Mouse (Mus musculus) MEL (cell line): ENCODE measurements around the gene Tex2. TPM values are rescaled to one million over a fixed set of nuclear protein-coding genes. Genes with fewer than 3 reads are reported as not detected.

Experiments
- DNase-seq: peaks from one replicate; pipeline ENCODE4 v3.0.0; 2011; ENCODE audit warnings: low read depth, low spot score
- H3K27ac ChIP-seq: 2 replicates; pipeline ENCODE4 v1.5.1; 2012; ENCODE audit warnings: low read depth, mild to moderate bottlenecking, control low read depth, low read length, moderate library complexity; ENCODE audit not compliant: control insufficient read depth
- H3K27me3 ChIP-seq, 2 experiments: fragments of 150-350 bp in 1 of 2; sonication (generic) in 1 of 2; 2 replicates each; pipeline ENCODE4 v1.6.1; 2012; ENCODE audit warnings: low read length in 2 of 2, mild to moderate bottlenecking in 2 of 2, improper control_type of control experiment in 1 of 2, moderate library complexity in 1 of 2; ENCODE audit not compliant: insufficient read depth in 2 of 2, control insufficient read depth in 1 of 2
- H3K36me3 ChIP-seq, 2 experiments: 2 replicates each; pipeline ENCODE4 v1.6.1; 2012 to 2014; ENCODE audit warnings: low read length in 2 of 2, improper control_type of control experiment in 1 of 2, inconsistent platforms in 1 of 2, mild to moderate bottlenecking in 1 of 2; ENCODE audit not compliant: insufficient read depth in 2 of 2, control insufficient read depth in 1 of 2
- H3K4me1 ChIP-seq, 2 experiments: fragments of 150-350 bp in 1 of 2; sonication (generic) in 1 of 2; 2 replicates each; pipeline ENCODE4 v1.6.1; 2012; ENCODE audit warnings: low read length in 2 of 2, improper control_type of control experiment in 1 of 2, mild to moderate bottlenecking in 1 of 2; ENCODE audit not compliant: insufficient read depth in 2 of 2, control insufficient read depth in 1 of 2
- H3K4me3 ChIP-seq, 2 experiments: fragments of 150-350 bp in 1 of 2; sonication (generic) in 1 of 2; 2 replicates each; pipeline ENCODE4 v1.5.1; 2012; ENCODE audit warnings: low read depth in 2 of 2, low read length in 2 of 2, mild to moderate bottlenecking in 2 of 2, moderate library complexity in 2 of 2, control low read depth in 1 of 2, improper control_type of control experiment in 1 of 2; ENCODE audit not compliant: control insufficient read depth in 1 of 2, insufficient read depth in 1 of 2
- H3K79me2 ChIP-seq: 2 replicates; pipeline ENCODE4 v1.6.1; 2012; ENCODE audit warnings: mild to moderate bottlenecking, low read length, moderate library complexity; ENCODE audit not compliant: control insufficient read depth, poor library complexity, insufficient read depth
- H3K9ac ChIP-seq: 2 replicates; pipeline ENCODE4 v1.6.1; 2012; ENCODE audit warnings: low read depth, mild to moderate bottlenecking, control low read depth, low read length, moderate library complexity; ENCODE audit not compliant: control insufficient read depth, poor library complexity, severe bottlenecking
- H3K9me3 ChIP-seq: fragments of 150-350 bp; sonication (generic); replicated peaks from 2 replicates; pipeline ENCODE4 v1.6.1; 2012; ENCODE audit warnings: mild to moderate bottlenecking, low read length, improper control_type of control experiment, moderate library complexity; ENCODE audit not compliant: insufficient read depth
- BHLHE40 ChIP-seq: IDR thresholded peaks from 2 replicates; pipeline ENCODE4 v1.6.1; 2012; ENCODE audit warnings: low read depth, mild to moderate bottlenecking, inconsistent platforms, low read length, improper control_type of control experiment, borderline replicate concordance
- GATA1 ChIP-seq: IDR thresholded peaks from 2 replicates; pipeline ENCODE4 v1.6.1; 2011; ENCODE audit warnings: low read depth, low read length, improper control_type of control experiment
- HCFC1 ChIP-seq: IDR thresholded peaks from 2 replicates; pipeline ENCODE4 v1.6.1; 2012; ENCODE audit warnings: low read depth, mild to moderate bottlenecking, inconsistent platforms, low read length, improper control_type of control experiment, moderate library complexity
- KAT2A ChIP-seq: conservative IDR thresholded peaks from 2 replicates; pipeline ENCODE4 v1.6.1; 2012; ENCODE audit warnings: low read depth, low read length, improper control_type of control experiment, inconsistent platforms
- MEF2A ChIP-seq: IDR thresholded peaks from 2 replicates; pipeline ENCODE4 v1.6.1; 2014; ENCODE audit warnings: low read depth, mild to moderate bottlenecking, inconsistent platforms, low read length, improper control_type of control experiment; ENCODE audit not compliant: poor library complexity, insufficient replicate concordance, severe bottlenecking; ENCODE audit errors: extremely low read depth
- MYB ChIP-seq: IDR thresholded peaks from 2 replicates; pipeline ENCODE4 v1.6.1; 2011; ENCODE audit warnings: mild to moderate bottlenecking, low read depth, low read length, improper control_type of control experiment
- NRF1 ChIP-seq: IDR thresholded peaks from 2 replicates; pipeline ENCODE4 v1.6.1; 2014; ENCODE audit warnings: low read depth, mild to moderate bottlenecking, inconsistent platforms, low read length, improper control_type of control experiment, moderate library complexity; ENCODE audit not compliant: poor library complexity, insufficient read depth, severe bottlenecking
- POLR2AphosphoS5 ChIP-seq: IDR thresholded peaks from 2 replicates; pipeline ENCODE4 v1.6.1; 2012; ENCODE audit warnings: low read depth, borderline replicate concordance, mild to moderate bottlenecking, inconsistent platforms, low read length, moderate library complexity, mixed read lengths
- RAD21 ChIP-seq: IDR thresholded peaks from 2 replicates; pipeline ENCODE4 v1.6.1; 2011; ENCODE audit warnings: mild to moderate bottlenecking, low read depth, low read length, improper control_type of control experiment
- RCOR1 ChIP-seq: IDR thresholded peaks from 2 replicates; pipeline ENCODE4 v1.6.1; 2012; ENCODE audit warnings: low read depth, mild to moderate bottlenecking, inconsistent platforms, low read length, improper control_type of control experiment
- TCF12 ChIP-seq: IDR thresholded peaks from 2 replicates; pipeline ENCODE4 v1.6.1; 2014; ENCODE audit warnings: low read depth, mild to moderate bottlenecking, inconsistent platforms, low read length, improper control_type of control experiment, moderate library complexity
- USF1 ChIP-seq: IDR thresholded peaks from 2 replicates; pipeline ENCODE4 v1.6.1; 2014; ENCODE audit warnings: low read depth, mild to moderate bottlenecking, inconsistent platforms, low read length, improper control_type of control experiment, moderate library complexity
- USF2 ChIP-seq, 2 experiments: IDR thresholded peaks; 2 replicates each; pipeline ENCODE4 v1.6.1; 2011 to 2012; ENCODE audit warnings: improper control_type of control experiment in 2 of 2, low read length in 2 of 2, borderline replicate concordance in 1 of 2, inconsistent platforms in 1 of 2, low read depth in 1 of 2, mild to moderate bottlenecking in 1 of 2; ENCODE audit not compliant: insufficient read depth in 1 of 2
- ZKSCAN1 ChIP-seq: IDR thresholded peaks from 2 replicates; pipeline ENCODE4 v1.6.1; 2012; ENCODE audit warnings: low read depth, mild to moderate bottlenecking, inconsistent platforms, low read length, improper control_type of control experiment, moderate library complexity
- polyA plus RNA-seq, 2 experiments: library from polyadenylated mRNA; stranded (reverse) in 1 of 2; unstranded in 1 of 2; fragments of >175 nt in 1 of 2; fragments of >200 nt in 1 of 2; gene quantifications; 2 replicates each; pipeline versions ENCODE4 v1.2.1 to v1.2.4; 2012; ENCODE audit warnings: low replicate concordance in 2 of 2, low read depth in 1 of 2; ENCODE audit not compliant: insufficient read length in 2 of 2, insufficient read depth in 1 of 2, missing spikeins in 1 of 2
- total RNA-seq: library from RNA; depleted of rRNA; stranded (reverse); fragments of 300-350 nt; gene quantifications from 2 replicates; pipeline ENCODE4 v1.2.3, GENCODE M21; 2012

Gene Tex2
- total and polyA plus RNA-seq, 3 experiments = 13.7 to 24.8 TPM; not detected in 1

DNA sequence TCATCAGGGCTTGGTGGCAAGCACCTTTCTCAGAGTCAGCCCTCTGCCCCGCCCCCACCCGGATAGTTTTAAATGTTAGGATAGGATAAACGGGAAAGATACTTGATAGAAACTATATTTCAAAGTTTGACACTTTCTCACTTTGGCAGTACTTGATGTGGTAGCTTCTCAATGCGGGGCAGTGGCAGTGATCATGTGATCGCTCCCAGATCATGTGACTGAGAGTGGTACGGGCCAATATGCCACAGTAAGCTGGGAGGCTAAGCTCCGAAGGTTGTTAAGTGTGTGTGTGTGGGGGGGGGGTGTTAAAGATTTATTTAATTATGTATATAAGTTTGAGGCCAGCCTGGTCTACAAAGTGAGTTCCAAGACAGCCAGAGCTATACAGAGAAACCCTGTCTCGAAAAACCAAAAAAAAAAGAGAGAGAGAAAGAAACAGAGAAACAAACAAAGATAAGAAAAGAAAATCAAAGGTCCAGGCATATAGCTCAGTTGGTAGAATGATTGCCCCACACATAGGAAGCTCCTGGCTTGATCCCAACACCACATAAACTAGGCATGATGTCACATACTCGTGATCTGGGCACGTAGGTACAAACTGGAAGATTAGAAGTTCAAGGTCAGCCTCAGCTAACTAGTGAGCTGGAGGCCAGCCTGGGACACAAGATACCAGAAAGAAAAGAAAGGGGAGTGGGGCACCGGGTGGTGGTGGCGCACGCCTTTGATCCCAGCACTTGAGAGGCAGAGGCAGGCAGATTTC, 4.8 kb upstream of the Tex2 start:
- peaks cover 0 to 5% of the 10 kb centered on the region in 2 experiments; a peak in 2 of 4 replicates for H3K36me3 ChIP-seq
- no peak overlapping the region for H3K4me3 ChIP-seq
- H3K4me1 ChIP-seq = peaks cover 3 to 9% of the 10 kb centered on the region in 2 experiments
- TF ChIP-seq BHLHE40 (no peak), RAD21 (no peak), GATA1 (no peak), USF2 (IDR thresholded peaks at IDR 0.05; ENCODE audit: borderline replicate concordance in 1 of 2, insufficient read depth in 1 of 2, low read depth in 1 of 2, low read length in 2 of 2) (peak in 1 of 2 experiments; percentile 62; a peak in 1 of 4 replicates), NRF1 (no peak), USF1 (peak; percentile 84), MEF2A (no peak)
- H3K9ac ChIP-seq = no peak overlapping the region
- DNase-seq = no peak
- no peaks in the 10 kb centered on the region for H3K9me3 ChIP-seq
- H3K27ac ChIP-seq = no peak overlapping the region
- no peaks in the 10 kb centered on the region; the same call in 1 of the 2 replicates for H3K79me2 ChIP-seq
- no peaks in the 10 kb centered on the region; a peak in 2 of 4 replicates for H3K27me3 ChIP-seq

DNA sequence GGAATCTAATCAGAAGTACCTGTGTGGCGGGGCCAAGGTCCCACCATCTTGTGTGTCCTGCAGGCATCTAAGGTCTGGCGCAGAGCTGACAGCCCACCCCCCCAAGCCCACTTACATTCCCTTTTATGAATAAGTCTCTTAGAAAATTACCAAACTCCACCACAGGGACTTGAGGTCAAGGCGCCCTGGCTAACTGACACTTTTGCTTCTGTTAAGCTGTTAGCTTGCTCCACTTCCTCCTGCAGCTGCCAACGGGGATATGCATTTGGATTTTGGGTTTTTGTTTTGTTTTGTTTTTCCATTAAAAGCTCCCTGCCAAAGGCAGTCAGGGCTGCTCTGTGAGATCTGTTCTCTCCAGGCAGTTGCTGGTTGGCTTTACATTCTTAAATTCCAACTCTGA, 2.3 kb upstream of the Tex2 start:
- Histone ChIP-seq H3K9ac (no peak overlapping the region), H3K4me3 (no peak overlapping the region), H3K4me1 (peaks cover 6 to 19% of the 10 kb centered on the region in 2 experiments), H3K9me3 (no peaks in the 10 kb centered on the region), H3K27me3 (no peaks in the 10 kb centered on the region; a peak in 1 of 4 replicates), H3K36me3 (peaks cover 0 to 15% of the 10 kb centered on the region in 2 experiments; a peak in 2 of 4 replicates), H3K79me2 (peaks cover 19% of the 10 kb centered on the region)
- no peak for TF ChIP-seq TCF12
- TF ChIP-seq MYB = no peak
- no peak for TF ChIP-seq KAT2A
- TF ChIP-seq POLR2AphosphoS5 = no peak
- TF ChIP-seq ZKSCAN1 = no peak
- no peak for TF ChIP-seq RCOR1
- TF ChIP-seq HCFC1 = no peak
- TF ChIP-seq USF1 = no peak
- TF ChIP-seq, all 39 proteins: peak for 0
- no peak overlapping the region for H3K27ac ChIP-seq
- no peak for DNase-seq
